Mouse (Mus musculus) hindbrain, postnatal 0 days (tissue): ENCODE measurements around the gene Cdk8. TPM values are rescaled to one million over a fixed set of nuclear protein-coding genes. Genes with fewer than 3 reads are reported as not detected.
A peak's percentile ranks its signal among the peaks of the same experiment; 100 is the strongest.

Experiments
- ATAC-seq: fragments of 200-750 bp; cut with Nextera tagmentation; 2 replicates; pipeline ENCODE4 v1.8.0; 2017; ENCODE audit warnings: mild to moderate bottlenecking, moderate TSS enrichment, moderate library complexity
- DNase-seq: peaks from one replicate; pipeline ENCODE4 v3.0.0-alpha.2; 2015; ENCODE audit warnings: low spot score
- H3K27ac ChIP-seq: fragments of 300-500 bp; sonication (generic); 2 replicates; pipeline ENCODE4 v1.5.1; 2014; ENCODE audit warnings: mild to moderate bottlenecking
- H3K27me3 ChIP-seq: fragments of 300-500 bp; sonication (generic); 2 replicates; pipeline ENCODE4 v1.6.1; 2014; ENCODE audit warnings: low read length, mixed read lengths; ENCODE audit not compliant: insufficient read depth
- H3K36me3 ChIP-seq: fragments of 300-500 bp; sonication (generic); 2 replicates; pipeline ENCODE4 v1.6.1; 2014; ENCODE audit warnings: low read length, mixed read lengths; ENCODE audit not compliant: insufficient read depth
- H3K4me1 ChIP-seq: fragments of 300-500 bp; sonication (generic); 2 replicates; pipeline ENCODE4 v1.6.1; 2014; ENCODE audit warnings: antibody characterized with exemption, low read length, mixed read lengths; ENCODE audit not compliant: insufficient read depth
- H3K4me2 ChIP-seq: fragments of 300-500 bp; sonication (generic); 2 replicates; pipeline ENCODE4 v1.6.1; 2014; ENCODE audit warnings: low read depth, mild to moderate bottlenecking, low read length, moderate library complexity, mixed read lengths
- H3K4me3 ChIP-seq: fragments of 300-500 bp; sonication (generic); 2 replicates; pipeline ENCODE4 v1.5.1; 2014; ENCODE audit warnings: low read length
- H3K9ac ChIP-seq: fragments of 300-500 bp; sonication (generic); replicated peaks from 2 replicates; pipeline ENCODE4 v1.6.1; 2014; ENCODE audit warnings: mild to moderate bottlenecking, low read length, moderate library complexity, mixed read lengths
- H3K9me3 ChIP-seq: fragments of 300-500 bp; sonication (generic); 2 replicates; pipeline ENCODE4 v1.6.1; 2016; ENCODE audit warnings: low read length, mixed read lengths
- CTCF ChIP-seq: IDR thresholded peaks from 2 replicates; pipeline ENCODE4 v1.5.1; 2016; ENCODE audit warnings: antibody characterized with exemption, control low read depth, low read depth
- WGBS: fragments of 180-500 bp; shearing (Covaris S2); extraction: QIAGEN DNeasy Blood & Tissue Kit; methylation state at CpG from one replicate; pipeline ENCODE4 v1.1.7; 2014; 5-methylcytosine and 5-hydroxymethylcytosine counted together
- polyA plus RNA-seq: library from polyadenylated mRNA; unstranded; fragments of >200 nt; fragmentation: Nextera tagmentation; extraction: Ambion mirVana; gene quantifications from 2 replicates; pipeline ENCODE4 v1.2.1, GENCODE M21; 2015
- total RNA-seq: library from RNA; depleted of rRNA; stranded (reverse); fragments of >200 nt; gene quantifications from 2 replicates; pipeline ENCODE4 v1.2.3, GENCODE M21; 2014

Gene Cdk8
- total and polyA plus RNA-seq, 2 experiments from 2014 or later, result 13.2 to 33.8 TPM

DNA sequence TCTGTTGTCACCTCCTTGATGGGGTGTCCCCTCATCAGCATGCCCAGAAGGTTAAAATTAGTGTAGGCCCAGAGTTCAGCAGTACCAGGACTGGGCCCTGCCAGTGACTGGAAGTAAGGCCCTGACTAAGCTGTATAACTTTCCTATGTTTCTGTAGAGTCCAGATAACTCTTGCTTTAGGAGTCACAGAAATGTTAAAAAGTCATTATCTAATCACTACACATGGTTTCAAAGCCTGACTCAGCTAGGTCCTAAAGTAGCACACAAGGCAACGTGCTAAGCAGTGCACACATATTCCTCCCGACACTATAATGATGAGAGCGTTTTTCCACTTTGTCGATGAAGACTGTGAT lies 76.7 kb downstream of the Cdk8 start:
- ATAC-seq (no peak), DNase-seq (no peak)
- Histone ChIP-seq H3K4me2 (no peak overlapping the region), H3K36me3 (no peaks in the 10 kb centered on the region; the same call in 1 of the 2 replicates), H3K27ac (no peak overlapping the region), H3K9ac (no peak overlapping the region), H3K4me3 (no peak overlapping the region), H3K4me1 (no peaks in the 10 kb centered on the region), H3K9me3 (0 out of 2 replicates have a peak, but pooled peaks cover 3% of the 10 kb centered on the region), H3K27me3 (no peaks in the 10 kb centered on the region)
- TF ChIP-seq CTCF, result no peak
- WGBS, result 96% methylated on average over 4 of the region's 4 CpGs

DNA sequence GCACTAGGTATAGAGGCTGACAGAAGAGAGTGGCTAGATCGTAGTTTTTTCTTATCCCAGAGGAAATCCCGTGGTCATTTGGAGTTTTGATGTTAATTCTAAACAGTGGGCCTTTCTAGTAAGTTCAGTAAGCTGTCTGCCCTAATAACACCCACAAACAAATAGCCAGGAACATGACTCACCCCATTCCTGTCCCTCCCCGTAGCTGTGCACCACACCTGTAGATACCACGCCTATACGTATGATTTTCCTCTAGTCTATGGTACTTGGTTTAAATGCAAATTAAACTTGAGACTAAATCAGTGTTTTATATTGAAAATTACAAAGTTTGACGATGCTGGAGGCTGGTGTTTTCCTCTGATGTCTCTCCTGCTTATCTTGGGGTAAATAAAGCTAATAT lies 83.5 kb downstream of the Cdk8 start:
- Histone ChIP-seq H3K4me1 (no peaks in the 10 kb centered on the region; the same call in 1 of the 2 replicates), H3K36me3 (no peaks in the 10 kb centered on the region), H3K4me3 (no peak overlapping the region), H3K9me3 (no peaks in the 10 kb centered on the region), H3K4me2 (no peak overlapping the region), H3K9ac (no peak overlapping the region), H3K27me3 (no peaks in the 10 kb centered on the region), H3K27ac (peak overlapping the region; percentile 37; the same call in 1 of the 2 replicates)
- DNase-seq (no peak), ATAC-seq (no peak)
- TF ChIP-seq CTCF, result no peak
- WGBS, result 89% methylated on average over 6 of the region's 6 CpGs

DNA sequence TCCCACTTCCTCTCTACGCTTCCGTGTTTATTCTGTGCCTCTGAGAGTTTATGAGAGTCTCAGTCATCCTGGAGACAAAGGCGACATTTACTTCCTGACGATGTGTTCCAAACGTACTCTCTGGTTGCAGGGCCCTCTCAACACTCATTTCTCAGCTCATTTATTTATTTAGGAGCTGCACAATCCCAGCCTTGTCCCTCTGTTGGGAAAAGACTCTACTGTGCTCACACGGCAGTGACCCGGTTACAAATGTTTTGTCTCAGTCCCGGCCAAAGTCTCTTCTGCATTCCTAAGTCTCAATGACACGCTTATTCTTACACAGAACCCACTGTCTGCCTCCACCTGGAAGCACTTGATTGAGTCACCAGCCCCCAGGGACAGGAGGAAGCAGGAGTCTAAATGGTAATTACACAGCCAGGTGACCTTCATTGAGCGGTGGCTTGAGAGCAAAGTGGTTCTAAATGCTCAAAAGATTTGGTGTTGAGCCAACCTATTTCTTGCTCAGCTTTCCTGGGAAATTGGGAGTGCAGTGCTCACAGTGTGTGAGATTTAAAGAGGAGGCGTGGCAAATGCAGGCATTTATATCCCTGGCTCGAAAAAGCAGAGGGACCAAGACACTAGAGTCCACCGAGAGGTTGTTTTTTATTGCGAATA lies 84.4 kb downstream of the Cdk8 start:
- DNase-seq (peak; percentile 72), ATAC-seq (peak; percentile 68)
- H3K36me3 ChIP-seq, result no peaks in the 10 kb centered on the region
- no peaks in the 10 kb centered on the region; the same call in 1 of the 2 replicates for H3K4me1 ChIP-seq
- TF ChIP-seq CTCF, result no peak
- H3K27ac ChIP-seq, result peak overlapping the region; percentile 37; the same call in 1 of the 2 replicates
- no peaks in the 10 kb centered on the region for H3K27me3 ChIP-seq
- 40% methylated on average over 14 of the region's 14 CpGs for WGBS
- no peak overlapping the region for H3K4me2 ChIP-seq
- H3K9me3 ChIP-seq, result no peaks in the 10 kb centered on the region
- H3K9ac ChIP-seq, result no peak overlapping the region
- no peak overlapping the region for H3K4me3 ChIP-seq

DNA sequence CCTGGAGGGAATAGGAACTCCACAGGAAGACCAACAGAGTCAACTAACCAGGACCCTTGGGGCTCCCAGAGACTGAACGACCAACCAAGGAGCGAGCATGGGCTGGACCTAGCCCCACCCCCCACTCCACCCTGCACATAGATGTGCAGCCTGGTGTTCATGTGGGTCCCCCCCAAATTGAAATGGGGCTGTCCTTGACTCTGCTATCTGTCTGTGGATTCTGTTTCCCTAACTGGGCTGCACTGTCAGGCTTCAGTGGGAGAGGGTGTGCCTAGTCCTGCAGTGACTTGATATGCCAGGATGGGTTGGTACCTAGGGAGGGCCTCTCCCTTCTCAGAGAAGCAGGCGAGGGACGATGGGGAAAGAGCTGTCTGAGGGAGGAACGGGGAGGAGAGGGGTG lies 85.3 kb downstream of the Cdk8 start:
- no peak for ATAC-seq
- DNase-seq, result no peak
- no peaks in the 10 kb centered on the region for H3K27me3 ChIP-seq
- 90% methylated on average over 5 of the region's 5 CpGs for WGBS
- no peak overlapping the region for H3K4me2 ChIP-seq
- H3K4me3 ChIP-seq, result no peak overlapping the region
- H3K27ac ChIP-seq, result no peak overlapping the region
- no peaks in the 10 kb centered on the region for H3K9me3 ChIP-seq
- H3K36me3 ChIP-seq, result no peaks in the 10 kb centered on the region
- no peak for TF ChIP-seq CTCF
- no peaks in the 10 kb centered on the region; the same call in 1 of the 2 replicates for H3K4me1 ChIP-seq
- H3K9ac ChIP-seq, result no peak overlapping the region

DNA sequence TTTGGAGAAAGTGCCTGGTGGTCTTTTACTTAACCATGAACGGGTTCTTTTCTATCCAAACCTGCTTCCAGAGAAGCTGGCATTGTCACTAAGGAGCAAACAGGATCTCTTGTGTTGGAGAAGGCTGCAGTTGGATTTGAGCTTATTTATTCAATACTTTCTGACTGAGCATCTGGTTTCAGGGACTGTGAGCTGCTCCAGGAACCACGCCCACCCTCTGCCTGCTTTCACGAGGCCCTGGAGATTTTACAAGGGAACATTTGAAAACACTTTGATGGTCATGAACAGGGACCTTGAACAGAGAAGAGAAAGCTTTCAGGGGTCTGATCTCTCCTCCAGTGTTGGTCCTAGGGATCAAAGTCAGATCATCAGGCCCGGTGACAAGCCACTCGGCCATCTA lies 87.0 kb downstream of the Cdk8 start:
- Histone ChIP-seq H3K27ac (no peak overlapping the region), H3K4me2 (no peak overlapping the region), H3K36me3 (no peaks in the 10 kb centered on the region), H3K4me3 (no peak overlapping the region), H3K4me1 (no peaks in the 10 kb centered on the region; the same call in 1 of the 2 replicates), H3K9ac (no peak overlapping the region), H3K27me3 (no peaks in the 10 kb centered on the region), H3K9me3 (no peaks in the 10 kb centered on the region)
- DNase-seq, result no peak
- TF ChIP-seq CTCF, result no peak
- WGBS, result 82% methylated on average over 5 of the region's 5 CpGs
- ATAC-seq, result no peak

DNA sequence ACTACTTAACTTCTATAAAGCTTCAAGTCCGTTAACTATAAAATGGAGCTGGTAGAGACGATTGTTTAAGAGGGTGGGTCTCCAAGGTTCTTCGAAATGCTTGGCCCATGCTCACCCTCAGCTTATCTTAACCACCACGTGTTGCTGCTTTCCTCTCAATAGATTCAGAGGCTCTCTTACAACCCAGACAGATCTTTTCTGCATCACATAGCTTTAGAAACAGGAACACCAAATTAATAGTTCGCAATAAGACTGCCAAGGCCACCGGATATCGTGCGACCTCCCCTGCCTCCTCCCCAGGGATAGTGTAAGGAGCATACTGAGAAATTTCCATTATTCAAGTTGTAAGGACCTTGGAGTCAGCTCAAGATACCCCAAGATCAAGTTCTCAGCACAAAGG lies 87.4 kb downstream of the Cdk8 start:
- no peak for TF ChIP-seq CTCF
- Histone ChIP-seq H3K27me3 (no peaks in the 10 kb centered on the region), H3K4me3 (no peak overlapping the region), H3K9ac (no peak overlapping the region), H3K4me2 (no peak overlapping the region), H3K4me1 (no peaks in the 10 kb centered on the region; the same call in 1 of the 2 replicates), H3K27ac (no peak overlapping the region), H3K36me3 (no peaks in the 10 kb centered on the region), H3K9me3 (no peaks in the 10 kb centered on the region)
- DNase-seq (no peak), ATAC-seq (no peak)
- WGBS, result 87% methylated on average over 8 of the region's 8 CpGs

DNA sequence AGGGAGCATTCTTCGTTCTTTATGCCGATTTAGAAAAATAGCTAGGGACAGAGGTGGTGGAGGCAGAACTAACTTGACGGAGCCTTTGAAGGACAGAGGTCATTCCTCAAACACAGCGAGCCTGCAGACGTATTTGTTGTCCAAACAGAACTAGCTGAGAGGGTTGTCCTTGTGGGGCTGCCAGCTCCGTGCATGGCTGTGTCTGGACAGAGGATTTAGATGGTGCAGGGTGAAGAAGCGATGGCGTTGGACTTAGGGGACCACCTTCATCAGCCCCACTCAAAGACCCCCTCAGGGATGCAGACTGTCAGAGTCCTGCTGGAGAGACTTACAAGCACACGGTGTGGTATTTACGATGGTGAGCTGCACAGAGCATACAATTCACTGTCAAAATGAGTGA lies 97.9 kb downstream of the Cdk8 start:
- TF ChIP-seq CTCF, result no peak

More for the DNA sequence above, 97.9 kb downstream of the Cdk8 start:
- no peak overlapping the region for H3K27ac ChIP-seq
- H3K4me1 ChIP-seq, result no peaks in the 10 kb centered on the region
- no peak overlapping the region for H3K4me3 ChIP-seq
- no peak overlapping the region for H3K9ac ChIP-seq
- DNase-seq (no peak), ATAC-seq (no peak; the same call in 1 of the 2 replicates)
- H3K36me3 ChIP-seq, result no peaks in the 10 kb centered on the region
- H3K27me3 ChIP-seq, result no peaks in the 10 kb centered on the region
- no peak overlapping the region for H3K4me2 ChIP-seq
- WGBS, result 47% methylated on average over 10 of the region's 10 CpGs
- H3K9me3 ChIP-seq, result no peaks in the 10 kb centered on the region
